Mouse (Mus musculus): ENCODE measurements at regions not wholly inside any gene's neighbourhood (a gene's known extent, or its start where the extent isn't known, plus 50 kb on each side); places are given as distances from the start of the nearest gene placed in this dataset.

DNA sequence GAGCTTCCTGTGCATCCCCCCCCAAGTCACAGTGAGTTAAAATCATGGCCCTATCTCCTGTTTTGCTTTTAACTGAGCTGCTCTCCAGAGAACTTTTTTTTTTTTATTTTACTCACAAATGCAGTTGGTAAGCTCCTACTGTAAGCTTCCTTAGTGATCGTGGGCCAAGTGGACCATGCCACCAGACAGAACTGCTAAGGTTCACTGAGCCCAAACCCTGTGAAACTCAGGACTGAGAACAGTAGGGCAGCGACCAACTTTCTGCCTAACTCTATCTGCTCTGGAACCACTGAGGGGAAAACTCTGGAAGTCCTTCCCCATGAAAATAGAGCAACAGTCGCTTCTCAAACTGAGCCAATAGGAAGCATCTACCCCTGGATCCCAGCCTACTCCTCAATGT, 1041.8 kb downstream of the Fam19a2 start:
- DNase-seq, result no peak
- intact Hi-C loops (cut with DNase I), result no loop called here

DNA sequence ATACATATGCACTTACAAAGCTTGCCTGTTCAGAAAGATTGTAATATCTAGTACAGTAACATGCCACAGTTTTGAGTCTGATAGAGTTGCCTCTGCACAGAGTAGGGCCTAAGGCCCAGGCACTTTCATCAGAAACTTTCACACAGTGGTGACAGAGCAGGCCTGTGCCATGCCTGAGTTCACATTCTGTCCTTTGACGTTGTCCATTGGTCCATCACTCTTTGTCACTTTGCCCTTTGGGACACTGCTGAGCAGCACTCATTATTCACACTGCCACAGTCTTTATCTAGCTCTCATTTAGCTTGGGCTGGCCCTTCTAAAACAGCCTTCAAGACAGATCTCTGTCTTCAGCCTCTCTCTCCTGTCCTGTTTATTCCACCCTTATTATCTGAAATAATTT, 1055.0 kb downstream of the Fam19a2 start:
- no peak for DNase-seq
- intact Hi-C loops (cut with DNase I), result no loop called here

GRCm38 (mm10) chr10:124320191-124321110, 1056.7 kb downstream of the Fam19a2 start:
- no peak for DNase-seq
- intact Hi-C loops (cut with DNase I), result no loop called here

DNA sequence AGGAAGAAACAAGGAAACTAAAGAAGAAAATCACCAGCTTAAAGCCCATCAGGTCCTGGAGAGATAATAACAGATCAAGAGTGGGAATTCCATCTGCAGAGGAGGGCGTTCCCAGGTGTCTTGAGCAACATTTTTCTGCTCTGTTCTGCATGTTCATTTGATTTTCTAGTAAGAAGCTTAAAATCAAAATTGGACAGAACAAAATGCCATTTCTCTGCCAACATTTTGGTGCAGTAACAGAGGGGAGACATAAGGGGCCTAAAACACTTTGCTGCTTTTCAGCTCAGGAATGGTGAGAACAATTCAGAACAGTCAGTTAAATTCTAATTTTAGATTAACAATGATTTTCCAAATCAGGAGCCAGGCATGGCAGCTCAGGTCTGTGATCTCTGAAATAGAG, 1056.8 kb downstream of the Slc16a7 start:
- intact Hi-C loops (cut with DNase I), result no loop called here
- no peak for DNase-seq

GRCm38 (mm10) chr10:124338923-124339322, 1050.3 kb downstream of the Slc16a7 start:
- DNase-seq, result no peak
- intact Hi-C loops (cut with DNase I), result no loop called here

DNA sequence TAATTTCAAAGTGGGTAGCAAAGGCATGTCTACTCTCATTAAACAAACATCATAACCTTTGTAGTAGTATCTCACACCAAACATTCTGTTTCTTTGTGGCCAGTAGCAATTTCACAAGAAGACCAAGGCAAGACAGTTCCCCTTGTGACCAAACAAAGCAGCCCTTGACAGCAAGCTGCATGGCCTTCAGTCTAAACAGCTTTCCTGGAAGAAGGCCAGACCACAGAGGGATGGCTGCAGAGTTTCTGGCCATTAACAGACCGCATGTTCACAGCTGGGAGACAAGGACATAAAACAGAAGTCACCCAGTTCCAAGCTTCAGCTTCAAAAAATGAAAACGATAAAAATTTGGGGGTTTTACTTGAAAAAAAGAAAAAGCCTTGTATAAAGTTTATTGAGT, 1040.0 kb downstream of the Slc16a7 start:
- intact Hi-C loops (cut with DNase I), result no loop called here
- peak; percentile 37 to 49 for DNase-seq

GRCm38 (mm10) chr10:124362795-124363194, 1026.5 kb downstream of the Slc16a7 start:
- DNase-seq, result no peak
- intact Hi-C loops (cut with DNase I), result no loop called here

DNA sequence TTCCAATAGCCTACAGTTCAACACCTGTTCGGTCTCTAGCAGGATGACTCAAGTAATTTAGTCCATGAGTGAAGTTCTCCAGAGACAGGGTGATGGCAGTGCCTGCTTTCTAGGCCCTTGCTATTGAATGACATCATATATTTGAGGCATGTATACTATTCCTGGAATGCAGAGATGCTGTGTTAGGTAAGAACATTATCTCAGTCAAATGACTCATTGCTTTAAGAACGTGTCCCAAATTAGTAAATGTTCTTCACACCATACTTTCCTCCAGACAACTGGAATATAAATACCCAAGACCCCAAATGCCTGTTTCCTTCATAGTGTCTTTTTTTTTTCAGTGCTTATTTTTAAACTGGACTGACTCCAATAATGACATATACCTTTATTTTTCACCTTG, 1018.3 kb downstream of the Slc16a7 start:
- intact Hi-C loops (cut with DNase I), result no loop called here
- no peak for DNase-seq

GRCm38 (mm10) chr10:124402647-124403046, 986.6 kb downstream of the Slc16a7 start:
- no peak for DNase-seq
- intact Hi-C loops (cut with DNase I), result no loop called here

DNA sequence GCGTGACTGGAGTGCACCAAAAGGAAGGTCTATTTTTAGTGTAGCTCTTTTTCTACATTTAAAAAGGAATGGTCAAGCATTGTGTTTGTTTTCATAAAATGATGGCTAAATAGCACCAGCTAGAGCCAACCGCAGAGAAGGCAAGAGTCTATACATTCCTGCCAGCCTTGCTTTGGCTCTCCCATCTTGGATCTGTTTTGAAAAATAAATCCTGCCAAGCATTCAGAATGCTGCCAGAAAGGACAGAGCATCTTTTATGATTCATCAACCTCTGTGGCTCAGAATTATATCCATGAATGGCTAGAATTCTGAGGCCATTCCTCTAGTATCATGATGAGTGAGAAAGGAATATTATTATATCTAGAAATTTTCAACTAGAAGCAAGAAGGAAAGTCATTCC, 979.6 kb downstream of the Slc16a7 start:
- intact Hi-C loops (cut with DNase I), result no loop called here
- no peak for DNase-seq

- DNase-seq, result no peak
Observed at GRCm38 (mm10) chr10:124416531-124416930, 972.7 kb downstream of the Slc16a7 start.

DNA sequence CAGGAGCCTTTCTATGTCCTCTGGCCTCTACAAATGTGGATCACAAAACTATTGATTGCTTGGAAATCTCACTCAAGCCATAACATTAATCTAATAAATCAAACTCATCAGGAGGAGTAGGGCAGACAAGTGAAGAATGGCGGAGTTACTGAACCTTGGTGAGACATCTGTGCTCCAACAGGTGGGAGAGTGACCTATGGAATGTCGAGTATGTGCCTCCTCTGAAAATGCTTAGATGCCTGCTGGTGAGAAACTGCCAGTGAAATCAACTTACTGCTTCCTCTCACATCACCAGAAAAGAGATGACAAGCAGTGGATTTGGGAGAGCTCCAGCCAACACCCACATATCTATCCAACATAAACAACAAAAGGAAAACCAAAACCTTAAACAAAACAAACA, 965.8 kb downstream of the Slc16a7 start:
- DNase-seq, result no peak
- intact Hi-C loops (cut with DNase I), result no loop called here

More at GRCm38 (mm10) chr10:124416531-124416930, 972.7 kb downstream of the Slc16a7 start:
- intact Hi-C loops (cut with DNase I), result no loop called here
